Mouse (Mus musculus) testis, postnatal 14 days (tissue): ENCODE data around the gene Ssbp2.

Experiments used
- DNase-seq: peaks from one replicate; pipeline ENCODE4 v3.0.0; 2021; ENCODE audit warnings: low spot score

The Ssbp2 gene

DNA sequence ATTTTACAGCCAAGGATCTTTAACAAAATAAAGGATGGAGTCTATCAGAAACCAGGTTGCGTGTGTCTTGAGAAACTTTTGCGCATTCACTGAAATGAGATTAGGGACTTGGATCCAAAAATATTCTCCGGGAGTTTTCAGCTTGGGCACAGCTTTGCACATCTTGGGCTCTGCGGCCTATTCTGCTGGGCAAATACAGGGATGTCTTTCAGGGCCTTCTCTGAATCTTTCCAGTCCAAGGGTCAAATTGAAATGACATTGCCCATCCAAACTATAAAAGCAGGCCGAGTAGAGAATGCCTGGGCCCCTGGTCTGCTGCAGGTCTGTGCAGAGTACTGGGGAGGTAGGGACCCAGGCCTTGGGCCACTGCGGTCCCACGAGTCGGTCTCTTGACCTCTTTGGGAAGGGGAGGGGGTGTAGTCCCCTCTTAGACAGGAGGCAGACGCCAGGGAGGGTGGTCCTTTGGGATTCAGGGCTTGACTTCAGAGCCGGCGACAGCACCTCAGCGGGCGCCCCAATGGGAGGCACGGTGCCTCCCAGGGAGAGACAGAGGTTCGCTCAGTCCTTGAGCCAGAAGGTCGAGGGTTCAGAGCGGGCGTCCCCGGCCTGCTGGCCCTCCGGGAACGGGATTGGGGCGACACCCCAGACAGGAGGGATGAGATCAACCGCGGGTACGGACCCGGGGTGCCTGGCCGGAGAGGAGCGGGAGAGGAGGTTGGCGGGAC lies at the start of gene Ssbp2:
Gene Ssbp2 (plus strand): TSS at position 388 of the 725 bp plus-strand sequence.
- DNase-seq, result no peak

DNA sequence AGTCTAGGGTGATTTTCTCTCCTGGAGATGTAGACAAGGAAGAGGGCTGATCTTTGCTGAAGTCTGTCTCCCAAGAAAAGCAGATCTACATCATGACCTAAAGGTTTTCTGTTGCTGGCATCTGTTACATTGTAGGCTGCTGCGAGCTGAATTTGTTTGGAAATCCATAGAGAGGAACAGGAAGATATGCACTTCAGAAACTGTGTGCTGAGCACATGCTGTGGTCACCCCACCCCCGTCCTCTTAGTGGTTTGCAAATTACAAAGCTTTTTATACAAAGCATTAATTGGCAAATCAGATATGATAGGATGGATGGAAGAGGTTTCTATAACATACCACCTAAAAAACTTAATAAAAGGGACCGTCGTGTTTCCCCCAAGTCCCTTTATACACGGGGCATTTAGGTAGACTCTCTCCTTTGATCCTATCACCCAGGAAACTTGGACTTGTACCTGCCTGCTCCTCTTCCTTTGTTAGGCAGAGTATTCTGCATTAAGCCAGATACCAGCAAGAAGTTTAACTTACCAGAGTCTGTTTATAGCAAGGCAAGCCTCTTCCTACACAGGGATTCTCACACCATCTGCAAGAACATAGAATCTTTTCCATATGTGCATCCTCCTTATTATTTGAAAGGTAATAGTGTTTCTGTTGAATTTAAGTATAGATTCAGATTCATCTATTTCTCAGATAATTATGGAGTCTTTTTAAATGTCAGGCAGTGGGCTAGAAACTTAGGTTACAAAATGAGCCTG lies 46.2 kb upstream of the Ssbp2 start:
- no peak for DNase-seq

DNA sequence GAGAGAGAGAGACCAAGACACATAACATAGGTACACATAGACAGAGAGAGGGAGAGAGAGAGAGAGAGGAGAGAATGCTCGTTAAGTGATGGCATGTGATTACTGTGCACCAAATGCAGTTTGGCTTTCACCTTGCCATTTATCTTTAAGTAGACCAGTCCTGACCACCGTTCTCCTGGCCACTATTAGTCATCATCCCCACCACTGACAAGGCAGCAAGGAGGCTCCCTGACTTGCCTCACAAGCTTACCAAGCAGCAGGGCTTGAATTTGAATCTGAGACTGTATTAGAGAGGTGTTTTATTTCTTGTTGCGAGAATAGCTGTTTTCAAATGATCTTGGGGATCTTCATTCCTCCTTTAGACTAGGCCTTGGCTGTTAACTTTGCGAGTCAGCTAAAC lies 44.2 kb upstream of the Ssbp2 start:
- DNase-seq, result no peak

DNA sequence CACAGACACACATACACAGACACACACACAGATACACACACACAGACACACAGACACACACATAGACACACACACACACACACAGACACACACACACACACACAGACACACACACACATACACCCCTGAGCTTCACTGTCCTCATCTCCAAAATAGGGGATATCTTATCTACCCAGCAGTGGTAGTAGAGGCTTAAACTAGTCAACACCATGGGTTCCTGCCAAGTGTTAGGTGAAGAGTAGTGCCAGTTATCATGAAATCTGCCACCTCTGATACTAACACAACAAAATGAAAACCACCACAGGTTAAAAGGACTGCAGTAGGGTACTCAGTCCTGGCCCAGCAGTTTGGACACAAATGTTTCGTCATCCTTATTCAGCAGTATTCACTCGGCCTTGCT lies 43.4 kb upstream of the Ssbp2 start:
- DNase-seq, result no peak

DNA sequence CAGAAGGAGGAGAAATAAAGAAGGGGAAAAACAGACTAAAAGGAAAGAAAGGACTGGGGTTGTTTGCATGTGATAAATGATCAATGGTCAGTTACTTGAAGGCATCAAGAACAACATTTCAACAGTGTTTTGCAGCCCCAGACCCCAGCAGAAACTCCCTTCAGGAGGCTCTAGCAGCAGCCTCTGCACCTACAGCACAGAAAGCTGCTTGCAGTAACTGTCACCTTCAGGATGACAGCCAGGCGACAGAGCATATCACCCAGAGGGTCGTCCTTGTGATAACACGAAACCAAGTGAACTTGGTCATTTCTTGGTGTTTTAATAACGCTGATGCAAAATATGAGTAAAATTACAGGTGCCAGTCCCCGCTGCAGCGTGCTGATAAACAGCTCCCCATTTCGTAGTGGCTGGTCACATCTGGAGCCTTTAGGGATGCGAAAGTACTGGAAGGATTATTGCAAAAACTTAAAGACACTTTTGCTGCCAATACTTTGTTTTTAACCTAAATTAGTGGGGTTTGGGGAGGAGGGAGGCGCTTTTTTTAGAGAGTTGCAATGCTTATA lies 38.6 kb upstream of the Ssbp2 start:
- DNase-seq, result peak; percentile 12

DNA sequence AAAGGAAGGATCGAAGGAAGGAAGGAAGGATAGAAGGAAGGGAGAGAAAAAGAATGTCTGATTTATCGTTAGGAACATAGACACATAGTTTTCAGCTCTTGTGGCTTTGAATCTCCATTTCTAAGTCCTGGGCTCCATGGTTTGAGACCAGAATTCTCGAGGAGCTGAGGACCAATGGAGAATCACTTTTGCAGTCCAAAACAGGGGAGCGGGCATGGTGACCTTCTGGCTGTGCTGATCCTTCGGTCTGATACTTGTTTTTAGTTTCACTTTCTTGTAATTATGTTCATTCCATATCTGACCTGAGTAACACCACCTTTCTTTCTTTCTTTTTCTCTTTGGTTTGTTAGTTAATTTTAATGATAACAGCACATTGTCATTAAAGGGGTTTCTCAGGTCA lies 29.2 kb upstream of the Ssbp2 start:
- DNase-seq, result no peak

DNA sequence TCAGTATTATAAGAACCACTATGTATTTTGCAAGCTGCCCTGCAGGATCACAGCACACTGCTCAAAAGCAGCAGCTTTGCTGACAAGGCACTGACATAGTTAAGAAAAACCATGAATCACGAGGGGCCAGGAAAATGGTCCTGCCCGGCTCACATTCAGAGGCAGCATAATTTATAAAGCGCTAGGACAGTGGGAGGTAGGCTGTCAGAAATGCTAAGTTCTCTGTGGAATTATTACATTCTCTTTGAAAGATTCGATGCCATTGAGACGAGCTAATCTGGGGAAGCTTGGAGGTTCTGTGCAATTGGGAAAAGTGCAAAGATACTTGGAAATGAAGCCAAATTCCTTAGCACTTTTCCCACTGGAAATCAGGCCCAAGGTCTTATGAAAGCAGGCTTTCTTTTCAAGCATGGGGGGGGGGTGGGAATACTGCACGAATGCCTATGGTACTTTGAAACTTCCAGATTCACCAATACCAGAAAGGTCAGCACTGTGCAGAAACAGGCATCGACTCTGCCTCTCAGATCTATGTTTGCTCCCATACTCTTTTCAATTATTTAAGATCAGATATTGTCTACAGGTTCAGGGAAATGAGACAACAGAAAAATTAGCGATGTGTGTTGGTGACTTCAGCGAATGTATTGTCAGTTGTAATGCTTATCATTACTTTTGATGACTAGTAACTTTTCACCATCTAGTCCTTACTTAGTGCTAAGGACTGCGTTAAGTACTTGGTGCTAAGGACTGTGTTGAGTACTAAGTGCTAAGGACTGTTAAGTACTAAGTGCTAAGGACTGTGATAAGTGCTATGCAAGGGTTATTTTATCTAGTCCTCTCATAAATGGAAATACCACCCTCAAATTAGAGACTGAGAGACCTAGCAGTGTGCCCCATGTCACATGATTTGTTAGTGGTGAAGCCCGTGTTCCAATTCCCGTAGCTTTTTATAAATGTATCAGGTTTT lies 28.4 kb upstream of the Ssbp2 start:
- no peak for DNase-seq

DNA sequence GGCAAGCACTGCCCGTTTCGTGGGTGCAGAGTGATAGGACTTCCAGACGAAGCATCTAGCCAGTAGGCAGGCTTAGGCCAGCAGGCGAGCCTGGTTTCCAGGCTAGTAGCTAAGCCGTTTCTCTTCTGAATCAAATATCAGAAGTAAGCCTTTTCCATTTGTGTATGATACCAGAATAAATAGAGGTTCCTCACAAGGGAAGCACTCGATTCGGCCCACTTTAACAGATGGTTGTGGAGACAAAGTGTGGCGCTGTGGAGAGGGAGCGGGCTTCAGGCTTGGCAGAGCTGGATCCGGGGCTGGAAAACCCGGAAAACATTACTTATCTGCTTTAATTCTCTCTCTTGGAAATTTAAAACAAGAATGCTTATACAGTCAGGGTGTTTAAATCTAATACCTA lies 27.1 kb upstream of the Ssbp2 start:
- DNase-seq, result no peak

DNA sequence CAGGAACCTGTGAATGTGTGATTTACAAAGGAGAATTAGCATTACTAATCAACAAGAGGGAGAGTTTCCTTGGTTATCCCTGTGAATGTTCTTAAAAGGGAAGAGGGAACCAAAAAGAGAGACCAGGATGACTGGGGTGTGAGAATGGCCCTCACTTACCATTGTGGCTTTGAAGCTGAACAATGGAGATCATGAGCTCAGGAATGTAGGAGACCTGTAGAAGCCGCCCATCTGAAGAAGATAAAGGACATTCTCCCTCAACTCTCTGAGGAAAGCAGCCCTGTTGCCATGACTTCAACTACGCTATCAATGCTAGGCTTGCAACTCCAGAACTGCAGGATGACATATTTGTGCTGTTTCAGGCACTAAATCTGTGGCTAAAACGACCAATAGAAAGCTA lies 22.2 kb upstream of the Ssbp2 start:
- DNase-seq, result no peak

DNA sequence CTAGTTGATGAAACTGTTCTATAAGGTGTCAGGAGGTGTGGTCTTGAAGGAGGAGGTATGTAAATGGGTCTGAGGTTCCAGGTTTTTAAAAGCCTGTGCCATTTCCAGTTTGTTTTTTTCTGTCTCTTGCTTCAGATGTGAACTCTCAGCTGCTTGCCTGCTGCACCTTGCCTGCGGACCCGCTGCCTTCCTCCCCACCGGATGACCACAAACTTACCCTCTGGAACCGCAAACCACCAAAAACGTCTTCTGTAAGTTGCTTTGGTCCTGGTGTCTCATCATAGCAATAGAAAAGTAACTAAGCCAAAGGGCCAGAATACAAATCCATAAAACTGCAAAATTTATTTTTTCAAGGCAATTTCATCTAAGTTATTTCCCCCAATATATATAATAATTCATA lies 18.6 kb upstream of the Ssbp2 start:
- no peak for DNase-seq

DNA sequence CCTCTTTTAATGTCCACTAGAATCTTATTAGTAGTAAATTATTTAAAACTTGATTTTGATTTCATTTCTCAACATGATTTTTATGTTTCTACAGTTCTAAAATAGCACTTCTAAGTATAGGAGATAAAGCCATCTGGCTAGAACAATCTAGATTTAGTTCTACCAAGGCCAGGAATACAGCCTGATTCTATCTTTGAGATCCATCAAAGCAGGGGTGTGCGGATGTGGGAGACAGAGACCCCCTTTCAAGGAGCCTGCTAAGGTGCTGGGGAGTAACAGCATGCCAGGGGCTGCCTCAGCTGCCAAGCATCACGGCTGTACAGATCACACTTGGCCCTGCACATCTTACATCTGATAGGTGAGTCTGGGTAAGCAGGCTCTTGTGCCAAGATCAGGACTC lies 13.4 kb upstream of the Ssbp2 start:
- DNase-seq, result no peak

DNA sequence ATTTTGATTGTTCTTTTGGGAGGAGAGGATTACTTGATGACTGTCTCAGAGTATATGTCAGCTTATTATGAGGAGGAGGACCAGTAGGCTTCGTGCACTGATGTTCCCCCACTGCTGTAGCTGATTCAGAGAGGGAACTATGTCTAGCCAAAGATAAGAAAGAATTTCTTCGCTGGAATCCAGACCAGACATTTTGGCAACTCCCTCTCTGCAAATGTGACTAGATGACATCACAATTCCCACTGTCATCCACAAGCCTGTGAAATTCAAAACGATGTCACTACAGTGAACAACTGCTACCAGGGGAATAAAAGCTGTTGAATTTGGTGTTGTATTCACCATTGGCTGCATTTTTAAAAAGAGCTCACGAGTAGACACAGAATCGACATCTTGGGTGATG lies 11.1 kb upstream of the Ssbp2 start:
- no peak for DNase-seq

DNA sequence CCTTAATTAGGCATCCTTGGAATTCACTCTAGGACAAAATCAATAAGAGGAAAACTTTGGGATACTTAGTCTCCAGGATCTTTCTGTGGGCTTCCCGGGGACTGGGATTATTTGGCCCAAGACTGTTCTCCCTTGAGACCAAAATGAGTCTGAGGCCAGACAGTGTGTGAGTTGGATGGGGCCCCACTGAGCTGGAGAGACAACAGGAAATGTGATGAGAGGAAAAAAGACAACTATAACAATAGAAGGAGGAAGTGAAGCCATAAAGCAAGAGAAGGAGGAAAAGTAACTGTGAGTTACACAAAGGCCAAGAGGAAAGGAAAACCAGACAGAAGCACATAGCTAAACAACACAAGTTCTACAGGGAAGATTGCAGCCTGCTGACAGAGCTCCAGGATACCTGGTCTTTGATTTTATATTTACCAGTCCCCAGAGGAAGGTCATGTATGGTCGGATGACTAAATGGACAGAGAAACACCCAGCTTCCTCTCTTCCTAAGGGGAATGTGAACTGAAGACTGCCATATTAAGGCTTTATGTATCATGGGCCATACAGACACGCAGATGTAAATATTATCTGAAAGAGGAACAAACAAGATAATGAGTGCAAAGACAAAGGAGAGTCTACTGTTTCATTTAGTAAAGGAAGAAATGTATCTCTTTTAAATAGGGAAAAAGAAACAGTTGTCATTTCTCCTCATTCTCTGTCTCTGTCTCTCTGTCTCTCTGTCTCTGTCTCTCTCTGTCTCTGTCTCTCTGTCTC lies 8.5 kb upstream of the Ssbp2 start:
- DNase-seq, result no peak

DNA sequence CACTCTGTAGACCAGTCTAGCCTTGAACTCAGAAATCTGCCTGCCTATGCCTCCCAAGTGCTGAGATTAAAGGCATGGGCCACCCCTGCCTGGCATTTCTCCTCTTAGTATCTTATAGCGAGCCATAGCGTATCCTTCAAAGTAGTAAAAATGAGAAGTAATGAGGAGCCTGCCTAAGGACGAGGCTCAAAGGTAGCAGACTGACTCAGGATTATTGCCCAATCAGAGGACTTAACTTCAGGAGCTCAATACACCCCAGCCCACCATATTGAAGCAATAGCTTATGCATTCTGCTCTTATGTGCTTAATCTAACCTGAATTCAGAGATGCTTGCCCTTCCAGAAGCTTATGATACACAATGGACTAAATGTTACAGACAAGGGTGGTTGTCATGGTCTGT lies 7.8 kb upstream of the Ssbp2 start:
- DNase-seq, result no peak

DNA sequence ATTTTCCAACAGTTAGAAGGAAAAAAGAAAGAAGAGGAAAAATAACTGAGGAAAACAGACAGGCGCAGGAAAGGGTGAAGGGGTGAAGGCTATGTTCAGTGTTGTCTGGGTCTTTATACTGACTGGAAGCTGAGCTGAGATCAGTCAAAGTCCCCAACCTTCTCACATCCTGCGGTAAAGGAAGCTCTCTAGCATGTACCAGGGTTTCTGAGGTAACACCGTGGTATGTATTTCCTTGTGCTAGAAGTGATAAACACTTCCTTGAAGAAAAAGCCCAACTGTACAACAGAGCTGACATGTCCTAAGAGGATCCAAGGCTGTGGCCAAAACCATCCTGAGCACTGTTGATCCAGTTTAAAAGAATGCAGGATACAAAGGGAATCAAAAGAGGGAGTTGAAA lies 6.8 kb upstream of the Ssbp2 start:
- DNase-seq, result no peak

DNA sequence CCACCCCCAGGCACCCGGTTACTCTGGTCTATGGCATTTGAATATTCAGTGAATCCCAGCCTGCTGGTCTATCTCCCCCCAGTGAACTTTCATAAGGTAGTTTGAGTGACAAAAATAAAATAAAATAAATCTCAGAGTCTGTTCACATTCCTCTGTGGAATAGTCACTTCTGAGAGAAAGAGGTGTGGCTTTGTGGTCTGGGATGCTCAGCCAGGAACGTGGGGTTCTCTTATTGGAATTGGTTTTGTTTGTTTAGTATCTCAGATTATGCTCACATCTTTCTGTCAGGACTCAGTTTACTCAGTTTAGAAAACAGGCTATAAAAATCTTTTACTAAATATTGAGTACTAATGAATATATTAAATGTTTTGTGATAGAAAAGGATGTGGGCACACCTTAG lies 4.0 kb upstream of the Ssbp2 start:
- DNase-seq, result no peak

DNA sequence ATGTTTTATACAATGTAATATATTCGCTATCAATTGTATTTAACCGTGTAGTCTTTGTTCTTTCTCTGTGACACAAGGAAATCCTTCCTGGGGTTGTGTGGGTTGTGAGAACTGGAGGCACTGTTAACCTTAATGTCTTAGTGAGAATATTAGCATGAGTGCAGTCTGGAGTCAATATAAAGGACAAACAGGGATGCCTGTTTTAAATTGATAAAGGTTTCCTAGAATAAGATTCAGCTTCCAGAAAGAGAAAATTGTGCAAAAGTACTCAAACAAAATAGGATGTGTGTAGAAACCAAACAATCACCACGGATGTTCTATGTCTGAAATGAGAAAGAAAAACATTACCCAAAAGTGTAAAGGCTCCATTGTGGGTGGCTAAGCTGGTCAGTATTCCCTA lies 3.3 kb upstream of the Ssbp2 start:
- no peak for DNase-seq

DNA sequence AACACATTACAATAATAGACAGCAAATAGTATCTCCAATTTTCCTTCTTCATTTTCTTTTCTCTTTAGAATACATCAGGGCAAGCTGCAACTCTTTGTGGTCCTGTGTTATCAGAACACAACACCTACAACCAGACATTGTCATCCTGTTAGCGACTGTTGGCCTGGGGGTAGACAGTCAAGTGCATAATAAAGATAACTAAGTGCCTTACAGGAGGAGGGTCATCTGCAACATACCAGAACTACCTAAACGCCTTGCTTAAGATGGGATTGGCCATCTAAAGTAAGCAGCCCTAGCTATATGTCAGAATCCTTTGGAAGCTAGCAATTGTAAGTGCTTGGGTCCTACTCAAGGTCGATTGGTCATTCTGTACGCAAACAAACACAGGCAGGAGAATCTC lies 2.1 kb upstream of the Ssbp2 start:
- no peak for DNase-seq

DNA sequence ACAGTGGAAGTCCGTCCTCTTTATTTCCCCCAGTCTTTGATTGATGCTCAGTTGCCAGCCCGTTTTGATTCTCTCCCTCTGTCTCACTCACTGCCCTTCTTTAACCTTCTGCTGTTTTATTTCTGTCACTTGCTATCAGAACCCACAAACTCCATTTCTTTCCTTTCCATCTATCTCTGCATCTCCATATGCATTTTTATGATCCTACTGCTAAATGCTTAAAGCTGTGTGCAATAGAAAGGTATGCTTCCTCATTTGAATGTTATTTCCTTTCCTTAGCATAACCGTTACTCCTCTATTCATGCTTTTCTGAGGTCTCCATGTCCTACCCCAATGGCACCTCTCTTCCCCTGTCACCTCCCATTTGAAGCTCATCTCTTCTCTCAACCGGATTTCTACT lies 594 bp upstream of the Ssbp2 start:
- no peak for DNase-seq

DNA sequence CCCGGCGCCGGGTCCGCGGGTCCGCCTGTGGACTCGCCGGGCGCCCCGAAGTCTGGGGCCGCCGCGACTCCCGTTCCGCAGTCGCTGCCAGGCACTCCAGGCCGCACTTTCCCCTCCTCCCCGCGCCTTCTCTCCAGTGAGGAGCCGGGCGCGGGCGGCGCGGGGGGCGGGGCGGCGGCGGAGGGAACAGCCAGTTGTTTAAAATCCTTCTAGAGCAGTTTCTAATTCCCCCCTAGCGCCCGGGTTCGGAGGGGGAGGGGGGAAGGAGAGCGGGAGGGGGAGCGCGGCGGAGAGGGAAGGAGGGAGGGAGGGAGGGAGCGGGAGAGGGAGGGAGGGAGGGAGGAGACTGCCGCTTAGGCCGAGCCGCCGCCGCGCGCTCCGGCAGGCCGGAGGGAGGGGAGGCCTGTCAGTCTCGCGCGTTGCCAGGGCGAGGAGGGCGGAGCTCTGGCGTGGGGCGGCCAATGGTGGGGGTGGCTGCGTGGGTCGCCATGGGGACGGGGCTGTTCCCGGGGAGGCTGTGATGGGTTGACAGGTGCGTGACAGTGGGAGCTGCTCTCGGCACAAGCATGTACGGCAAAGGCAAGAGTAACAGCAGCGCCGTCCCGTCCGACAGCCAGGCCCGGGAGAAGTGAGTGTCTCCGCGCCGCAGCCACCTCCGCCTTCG lies 670 bp downstream of the Ssbp2 start:
- DNase-seq, result peak; percentile 99

DNA sequence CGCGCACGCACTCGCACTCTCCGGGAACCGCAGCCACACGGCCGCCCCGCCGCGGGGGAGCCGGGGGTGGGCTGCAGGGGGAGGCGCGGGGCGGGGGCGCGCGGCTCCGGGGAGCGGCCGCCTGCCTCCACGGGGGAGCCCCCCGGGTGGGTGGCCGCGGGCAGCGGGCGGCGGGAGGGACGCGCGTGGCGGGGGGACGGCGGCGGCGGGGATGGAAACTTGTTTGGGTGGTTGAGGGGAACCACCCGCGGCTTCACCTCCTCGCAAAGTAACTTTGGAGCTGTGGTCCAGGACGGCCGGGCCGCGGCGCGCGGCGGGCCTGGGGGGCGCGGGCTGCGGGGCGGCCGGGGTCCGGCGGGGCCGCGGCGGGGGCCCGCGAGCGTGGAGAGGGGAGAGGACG lies 1.2 kb downstream of the Ssbp2 start:
- no peak for DNase-seq
